Mouse (Mus musculus) lung, embryonic 16.5 days (tissue): Measurements from ENCODE around the gene Slc19a2. TPM values are rescaled to one million over a fixed set of nuclear protein-coding genes. Genes with fewer than 3 reads are reported as not detected.

Experiments used
- ATAC-seq: fragments of 200-750 bp; cut with Nextera tagmentation; 2 replicates; pipeline ENCODE4 v1.8.0; 2017; ENCODE audit warnings: low read depth, mild to moderate bottlenecking, moderate library complexity
- H3K27ac ChIP-seq: fragments of 300-500 bp; sonication (generic); 2 replicates; pipeline ENCODE4 v1.5.1; 2014; ENCODE audit warnings: mild to moderate bottlenecking, control low read depth, low read length
- H3K27me3 ChIP-seq: fragments of 300-500 bp; sonication (generic); 2 replicates; pipeline ENCODE4 v1.6.1; 2014; ENCODE audit warnings: low read depth, low read length, mixed read lengths; ENCODE audit not compliant: control insufficient read depth, insufficient read depth
- H3K36me3 ChIP-seq: fragments of 300-500 bp; sonication (generic); 2 replicates; pipeline ENCODE4 v1.6.1; 2014; ENCODE audit warnings: low read length; ENCODE audit not compliant: control insufficient read depth, insufficient read depth
- H3K4me1 ChIP-seq: fragments of 300-500 bp; sonication (generic); replicated peaks from 2 replicates; pipeline ENCODE4 v1.6.1; 2014; ENCODE audit warnings: low read length, mixed read lengths; ENCODE audit not compliant: control insufficient read depth, insufficient read depth
- H3K4me2 ChIP-seq: fragments of 300-500 bp; sonication (generic); 2 replicates; pipeline ENCODE4 v1.6.1; 2014; ENCODE audit warnings: low read depth, low read length, control low read depth
- H3K4me3 ChIP-seq: fragments of 300-500 bp; sonication (generic); 2 replicates; pipeline ENCODE4 v1.5.1; 2014; ENCODE audit warnings: mild to moderate bottlenecking, low read length, control low read depth
- H3K9ac ChIP-seq: fragments of 300-500 bp; sonication (generic); 2 replicates; pipeline ENCODE4 v1.6.1; 2014; ENCODE audit warnings: low read length, control low read depth
- H3K9me3 ChIP-seq: fragments of 300-500 bp; sonication (generic); 2 replicates; pipeline ENCODE4 v1.6.1; 2016; ENCODE audit warnings: low read length; ENCODE audit not compliant: control insufficient read depth
- WGBS: fragments of 180-500 bp; shearing (Covaris S2); extraction: QIAGEN DNeasy Blood & Tissue Kit; methylation state at CpG from one replicate; pipeline ENCODE4 v1.1.7; 2014; 5-methylcytosine and 5-hydroxymethylcytosine counted together
- polyA plus RNA-seq: library from polyadenylated mRNA; unstranded; fragments of >200 nt; fragmentation: Nextera tagmentation; extraction: Ambion mirVana; gene quantifications from 2 replicates; pipeline ENCODE4 v1.2.1, GENCODE M21; 2015

Gene Slc19a2
- polyA plus RNA-seq, 1 experiment from 2014 or later: 7.2 TPM

- Histone ChIP-seq H3K4me2 (peak within 1 kb of the TSS; percentile 85), H3K4me1 (no peaks in the 10 kb centered on the region), H3K27ac (0 out of 2 replicates have a peak within 1 kb of the TSS, but pooled peaks have one; percentile 22), H3K27me3 (no peaks in the 10 kb centered on the region), H3K9me3 (no peaks in the 10 kb centered on the region), H3K9ac (peak within 1 kb of the TSS; percentile 69), H3K4me3 (peak within 1 kb of the TSS; percentile 65), H3K36me3 (no peaks in the 10 kb centered on the region)
- under 1% methylated on average over 31 of the region's 31 CpGs for WGBS
- peak; percentile 99 for ATAC-seq
Observed at GRCm38 (mm10) chr1:164275455-164275954, 26.7 kb downstream of the Slc19a2 start, which contains the start of gene Ccdc181. TSS of gene Ccdc181 (plus strand) at chr1:164275585.

GRCm38 (mm10) chr1:164276552-164276951 is 27.7 kb downstream of the Slc19a2 start:
- Histone ChIP-seq H3K4me3 (no peak overlapping the region), H3K4me1 (no peaks in the 10 kb centered on the region), H3K9me3 (no peaks in the 10 kb centered on the region), H3K9ac (no peak overlapping the region), H3K36me3 (no peaks in the 10 kb centered on the region), H3K27ac (no peak overlapping the region), H3K27me3 (no peaks in the 10 kb centered on the region), H3K4me2 (no peak overlapping the region)
- 76% methylated on average over 3 of the region's 3 CpGs for WGBS
- no peak for ATAC-seq

GRCm38 (mm10) chr1:164279332-164279731 is 30.5 kb downstream of the Slc19a2 start:
- no peak for ATAC-seq
- Histone ChIP-seq H3K36me3 (no peaks in the 10 kb centered on the region), H3K27ac (no peak overlapping the region), H3K4me1 (no peaks in the 10 kb centered on the region), H3K9ac (no peak overlapping the region), H3K4me2 (no peak overlapping the region), H3K4me3 (no peak overlapping the region), H3K27me3 (no peaks in the 10 kb centered on the region), H3K9me3 (no peaks in the 10 kb centered on the region)
- 40% methylated on average over 4 of the region's 4 CpGs for WGBS

DNA sequence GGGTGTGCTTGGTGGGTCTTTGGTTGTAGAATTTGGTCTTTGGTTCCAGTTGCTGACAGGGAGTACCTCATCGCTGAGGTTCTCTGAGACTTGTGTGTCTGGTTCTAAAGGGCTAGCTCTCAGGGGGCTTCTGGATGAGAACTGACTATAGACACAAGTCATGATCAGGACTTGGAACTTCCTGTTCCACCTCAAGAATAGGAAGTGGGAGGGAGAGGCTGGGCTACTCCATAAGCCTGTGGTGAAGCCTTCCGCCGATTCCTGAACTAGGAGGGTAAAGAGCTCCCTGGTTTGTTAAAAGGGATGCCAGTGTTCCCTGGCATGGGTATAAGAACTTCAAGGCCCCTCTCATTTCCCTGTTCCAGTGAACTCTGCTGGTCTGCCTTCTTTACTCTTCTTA is 35.2 kb downstream of the Slc19a2 start:
- no peak overlapping the region for H3K9ac ChIP-seq
- no peak overlapping the region for H3K4me3 ChIP-seq
- 85% methylated on average over 3 of the region's 3 CpGs for WGBS
- no peak overlapping the region for H3K27ac ChIP-seq
- no peak overlapping the region for H3K4me2 ChIP-seq
- no peaks in the 10 kb centered on the region for H3K36me3 ChIP-seq
- 0 out of 2 replicates have a peak, but pooled peaks cover 4% of the 10 kb centered on the region for H3K4me1 ChIP-seq
- no peaks in the 10 kb centered on the region for H3K9me3 ChIP-seq
- no peak for ATAC-seq
- H3K27me3 ChIP-seq: no peaks in the 10 kb centered on the region

GRCm38 (mm10) chr1:164287406-164287805 is 38.6 kb downstream of the Slc19a2 start:
- no peaks in the 10 kb centered on the region for H3K9me3 ChIP-seq
- peaks cover 10% of the 10 kb centered on the region for H3K36me3 ChIP-seq
- H3K9ac ChIP-seq: no peak overlapping the region
- WGBS: 60% methylated on average over 15 of the region's 15 CpGs
- H3K27ac ChIP-seq: no peak overlapping the region
- no peak overlapping the region for H3K4me2 ChIP-seq
- H3K4me1 ChIP-seq: 0 out of 2 replicates have a peak, but pooled peaks cover 4% of the 10 kb centered on the region
- no peaks in the 10 kb centered on the region for H3K27me3 ChIP-seq
- ATAC-seq: no peak
- no peak overlapping the region for H3K4me3 ChIP-seq

- no peaks in the 10 kb centered on the region for H3K27me3 ChIP-seq
- no peak overlapping the region for H3K4me3 ChIP-seq
- H3K36me3 ChIP-seq: peaks cover 27% of the 10 kb centered on the region
- 83% methylated on average over 5 of the region's 5 CpGs for WGBS
- H3K4me1 ChIP-seq: no peaks in the 10 kb centered on the region
- no peak overlapping the region for H3K27ac ChIP-seq
- H3K9ac ChIP-seq: no peak overlapping the region
- H3K9me3 ChIP-seq: no peaks in the 10 kb centered on the region
- no peak for ATAC-seq
- H3K4me2 ChIP-seq: no peak overlapping the region
Observed at GRCm38 (mm10) chr1:164292040-164292439, 43.2 kb downstream of the Slc19a2 start.

- no peak overlapping the region for H3K27ac ChIP-seq
- peaks cover 42% of the 10 kb centered on the region for H3K36me3 ChIP-seq
- no peaks in the 10 kb centered on the region for H3K4me1 ChIP-seq
- no peaks in the 10 kb centered on the region for H3K9me3 ChIP-seq
- H3K9ac ChIP-seq: no peak overlapping the region
- no peak overlapping the region for H3K4me3 ChIP-seq
- H3K27me3 ChIP-seq: no peaks in the 10 kb centered on the region
- no peak overlapping the region for H3K4me2 ChIP-seq
- ATAC-seq: no peak
- 92% methylated on average over 6 of the region's 6 CpGs for WGBS
Observed at GRCm38 (mm10) chr1:164294071-164294470, 45.2 kb downstream of the Slc19a2 start.

DNA sequence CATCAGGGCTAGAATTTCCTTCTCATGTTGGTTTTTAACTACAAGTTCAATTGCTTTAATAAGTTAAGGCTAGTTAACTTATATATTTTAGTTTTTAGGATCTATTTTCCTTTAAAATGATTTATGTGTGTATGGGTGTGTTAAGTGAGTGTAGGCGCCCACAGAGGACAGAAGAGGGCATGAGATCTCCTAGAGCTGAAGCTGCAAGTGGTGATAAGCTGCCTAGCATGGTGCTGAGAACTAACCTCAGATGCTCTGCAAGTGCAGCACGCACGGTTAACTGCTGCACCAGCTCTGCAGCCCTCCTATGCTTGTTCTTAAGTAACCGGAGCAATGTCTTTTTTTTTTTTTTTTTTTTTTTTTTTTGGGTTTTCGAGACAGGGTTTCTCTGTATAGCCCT is 47.6 kb downstream of the Slc19a2 start:
- Histone ChIP-seq H3K4me3 (no peak overlapping the region), H3K27ac (no peak overlapping the region), H3K36me3 (peaks cover 52% of the 10 kb centered on the region), H3K9me3 (no peaks in the 10 kb centered on the region), H3K9ac (no peak overlapping the region), H3K27me3 (no peaks in the 10 kb centered on the region), H3K4me2 (no peak overlapping the region), H3K4me1 (no peaks in the 10 kb centered on the region)
- 94% methylated on average over 4 of the region's 5 CpGs for whole genome bisulfite sequencing
- ATAC-seq: no peak

DNA sequence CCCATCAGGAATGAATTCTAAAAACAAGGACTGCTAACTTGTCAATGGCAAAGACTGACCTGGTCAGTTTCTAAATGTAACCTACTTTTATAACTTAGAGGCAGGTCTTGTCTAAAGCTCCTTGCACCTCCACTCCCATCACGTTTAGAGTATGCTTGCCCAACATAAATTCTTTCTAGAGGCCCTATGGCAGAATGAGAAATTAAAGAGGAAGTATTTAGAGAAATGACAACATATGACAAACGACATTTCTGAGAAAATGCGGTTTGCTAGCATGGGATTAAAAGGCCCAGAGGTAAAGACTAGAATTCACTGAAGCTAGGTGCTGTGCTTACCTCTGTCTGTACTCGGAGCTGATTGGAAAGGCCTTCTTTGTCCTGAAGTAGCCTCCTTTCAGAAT is 53.1 kb downstream of the Slc19a2 start:
- Histone ChIP-seq H3K9ac (no peak overlapping the region), H3K27ac (no peak overlapping the region), H3K9me3 (no peaks in the 10 kb centered on the region), H3K36me3 (peaks cover 46% of the 10 kb centered on the region), H3K4me3 (no peak overlapping the region), H3K27me3 (no peaks in the 10 kb centered on the region), H3K4me1 (peaks cover 4% of the 10 kb centered on the region), H3K4me2 (no peak overlapping the region)
- ATAC-seq: no peak
- WGBS: 86% methylated on average over 4 of the region's 4 CpGs

- H3K9me3 ChIP-seq: no peaks in the 10 kb centered on the region
- 83% methylated on average over 5 of the region's 5 CpGs for WGBS
- no peak within 1 kb of the TSS for H3K4me2 ChIP-seq
- H3K9ac ChIP-seq: no peak within 1 kb of the TSS
- H3K36me3 ChIP-seq: peaks cover 34% of the 10 kb centered on the region
- peaks cover 12% of the 10 kb centered on the region for H3K4me1 ChIP-seq
- no peak within 1 kb of the TSS; the same call in 1 of the 2 replicates for H3K27ac ChIP-seq
- H3K4me3 ChIP-seq: no peak within 1 kb of the TSS
- ATAC-seq: no peak
- H3K27me3 ChIP-seq: no peaks in the 10 kb centered on the region
Observed at GRCm38 (mm10) chr1:164303821-164304220, 55.0 kb downstream of the Slc19a2 start, which contains the start of gene Nme7. TSS of gene Nme7 (plus strand) at chr1:164304121.
